Mouse (Mus musculus) kidney, adult 2 months (tissue): ENCODE measurements around the gene Lrrc73.

ENCODE experiments used
- CTCF ChIP-seq: fragments of 200-500 bp; conservative IDR thresholded peaks from 2 replicates; pipeline ENCODE4 v1.5.1; 2011; ENCODE audit warnings: low read depth, mild to moderate bottlenecking, control low read depth, low read length, moderate library complexity, mixed read lengths; ENCODE audit not compliant: insufficient read depth, insufficient read length
- POLR2A ChIP-seq: fragments of 200-500 bp; IDR thresholded peaks from one replicate; pipeline ENCODE4 v1.6.1; 2011; ENCODE audit warnings: low read depth, low read length, control low read depth

DNA sequence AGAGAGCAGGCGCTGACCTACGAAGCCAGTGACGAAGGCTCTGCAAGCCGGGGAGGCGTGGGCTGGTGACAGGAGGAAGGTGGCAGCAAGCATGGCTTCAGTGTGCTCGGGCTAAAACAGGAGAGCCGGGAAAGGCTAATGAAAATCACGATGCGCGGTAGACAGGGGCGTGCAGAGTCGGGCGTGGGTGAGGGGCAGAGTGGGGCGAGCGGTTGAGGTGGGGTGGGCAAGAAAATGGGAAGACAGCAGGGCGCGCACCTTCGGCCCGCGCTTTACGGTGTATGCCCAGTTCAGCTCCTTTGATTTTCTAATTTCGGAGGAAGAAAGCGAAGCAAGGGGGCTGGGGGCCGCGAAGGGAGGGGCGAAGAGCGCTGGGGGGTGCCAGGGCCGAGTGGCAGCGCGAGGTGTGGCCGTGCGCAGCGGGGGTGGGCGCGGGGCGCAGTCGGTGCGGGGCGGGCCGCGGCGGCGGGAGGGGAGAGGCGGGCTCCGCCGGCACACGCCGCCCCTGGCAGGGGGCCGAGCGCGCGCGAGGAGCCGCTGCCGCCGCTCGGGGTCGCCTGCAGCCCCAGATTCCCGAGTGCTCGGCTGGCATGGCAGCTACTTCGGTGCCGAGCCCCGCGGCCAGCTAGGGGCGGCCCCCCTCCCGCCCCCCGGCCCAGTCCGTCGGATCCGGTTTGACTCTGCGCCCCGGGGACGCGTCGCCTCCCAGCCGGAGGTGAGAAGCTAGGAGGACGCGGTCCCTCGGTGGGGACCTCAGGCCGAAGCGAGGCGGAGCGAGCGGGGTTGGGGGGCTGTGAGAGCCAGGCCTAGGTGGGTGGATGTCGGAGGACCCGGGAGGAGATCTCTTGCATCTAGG lies 44.3 kb downstream of the Lrrc73 start, which contains the start of gene Dlk2:
- TF ChIP-seq CTCF (no peak), POLR2A (no peak)
